Mouse (Mus musculus): Measurements from ENCODE around the gene Cep83.
"Not testable (repeated sequence)": the region's sequence is repeated elsewhere in the genome, so short reads cannot be mapped to it uniquely, and the experiment has no call there.

The Cep83 gene

GRCm38 (mm10) chr10:94688420-94689175, at the start of gene Cep83:
Cep83 (plus strand) TSS chr10:94688654.
- DNase-seq = peak; percentile 94

DNA sequence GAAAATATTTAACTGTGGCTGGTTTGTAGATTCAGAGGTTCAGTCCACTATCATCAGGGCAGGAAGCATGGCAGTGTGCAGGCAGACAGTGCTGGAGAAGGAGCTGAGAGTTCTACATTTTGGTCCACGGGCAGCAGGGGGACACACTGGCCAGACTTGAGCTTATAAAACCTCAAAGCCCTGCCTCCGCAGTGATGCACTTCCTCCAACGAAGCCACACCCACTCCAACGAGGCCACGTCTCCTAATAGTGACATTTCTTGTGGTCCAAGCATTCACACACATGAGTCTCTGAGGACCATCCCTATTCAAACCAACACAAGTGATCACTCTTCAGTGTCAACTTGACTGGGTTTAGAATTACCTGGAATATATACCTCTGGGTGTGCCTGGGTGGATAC, 49.2 kb upstream of the Cep83 start:
- DNase-seq = peak; percentile 27

DNA sequence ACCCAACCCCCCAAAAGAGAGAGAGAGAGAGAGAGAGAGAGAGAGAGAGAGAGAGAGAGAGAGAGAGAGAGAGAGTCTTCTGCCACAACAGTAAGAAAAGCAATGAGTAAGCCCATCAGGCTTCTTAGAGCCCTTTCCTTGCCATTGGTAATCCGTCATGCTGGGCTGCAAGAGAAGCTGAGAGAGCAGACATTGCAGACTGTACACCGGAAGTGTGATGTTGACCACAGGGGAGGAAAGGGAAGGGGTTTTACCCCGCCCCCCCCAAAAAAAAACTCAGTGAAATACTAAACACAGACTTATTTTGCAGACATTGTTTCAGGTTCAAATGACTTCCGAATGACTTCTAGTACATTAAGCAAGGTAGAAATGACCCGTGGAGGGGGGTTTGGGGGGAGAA, 48.4 kb upstream of the Cep83 start:
- no peak for DNase-seq

DNA sequence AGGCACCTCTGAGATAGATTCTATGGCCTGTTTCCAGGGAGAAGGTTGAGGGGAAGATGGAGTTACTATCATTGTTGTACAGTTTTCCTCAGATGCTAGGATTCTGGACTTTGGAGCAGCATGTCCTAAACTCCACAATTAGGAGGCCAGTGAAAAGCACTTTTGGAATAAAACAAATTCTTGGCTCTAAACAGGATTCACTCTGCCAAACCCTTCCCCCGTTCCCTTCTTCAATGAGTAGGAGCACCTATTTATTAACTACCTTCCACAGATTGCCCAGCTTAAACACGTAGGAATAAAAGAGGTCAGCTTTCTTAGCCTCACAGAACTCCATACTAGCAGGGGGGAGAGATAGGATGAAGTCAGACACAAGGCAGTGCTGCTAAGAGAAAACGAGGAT, 24.4 kb upstream of the Cep83 start:
- no peak for DNase-seq

DNA sequence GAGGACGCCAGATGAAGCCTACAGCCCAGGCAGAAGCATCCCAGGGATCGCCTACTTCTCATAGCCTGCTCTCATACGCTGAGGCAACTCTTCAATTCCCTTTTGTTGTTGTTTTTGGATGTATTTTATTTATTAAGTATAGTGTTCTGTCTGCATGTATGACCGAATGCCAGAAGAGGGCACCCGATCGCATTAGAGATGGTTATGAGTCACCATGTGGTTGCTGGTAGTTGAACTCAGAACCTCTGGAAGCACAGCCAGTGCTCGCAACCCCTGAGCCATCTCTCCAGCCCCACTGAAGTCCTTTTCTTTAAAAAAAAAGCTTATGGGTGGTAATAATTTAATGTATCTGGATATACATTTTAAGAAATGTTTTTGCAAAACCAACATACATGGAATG, 24.0 kb upstream of the Cep83 start:
- DNase-seq = peak; percentile 9

- no peak for DNase-seq
Observed at GRCm38 (mm10) chr10:94668147-94668546, 20.3 kb upstream of the Cep83 start.

DNA sequence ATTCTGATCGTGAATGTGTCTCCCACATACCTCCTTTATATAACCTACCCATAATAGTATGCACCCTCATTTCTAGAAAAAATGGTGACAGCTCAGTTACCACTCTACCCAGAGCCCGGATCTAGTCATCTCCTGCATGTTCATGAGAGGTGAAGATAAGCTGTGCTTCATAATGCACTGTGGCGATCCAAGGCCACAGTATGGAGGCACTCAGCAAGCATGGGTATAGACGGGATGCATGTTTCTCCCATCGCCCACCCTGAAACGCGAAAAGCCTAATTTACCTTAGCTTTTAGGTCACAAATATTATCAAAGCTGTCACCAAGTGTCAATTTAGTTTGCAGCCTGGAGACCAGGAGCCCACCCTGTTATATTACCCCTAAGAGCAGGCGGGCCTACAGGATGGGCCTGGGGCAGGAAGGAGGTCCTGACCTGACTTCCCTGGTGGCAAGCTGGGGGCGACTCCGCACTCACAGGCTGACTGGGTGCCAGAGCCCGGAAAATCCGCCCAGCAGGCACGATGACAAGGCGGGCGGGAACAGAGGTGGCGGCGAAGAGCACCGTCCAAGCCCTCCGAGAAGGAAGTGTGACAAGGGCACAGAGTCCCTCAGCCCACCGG, 544 bp upstream of the Cep83 start:
- no peak for DNase-seq

GRCm38 (mm10) chr10:94689176-94689510, 689 bp downstream of the Cep83 start:
- no peak for DNase-seq

DNA sequence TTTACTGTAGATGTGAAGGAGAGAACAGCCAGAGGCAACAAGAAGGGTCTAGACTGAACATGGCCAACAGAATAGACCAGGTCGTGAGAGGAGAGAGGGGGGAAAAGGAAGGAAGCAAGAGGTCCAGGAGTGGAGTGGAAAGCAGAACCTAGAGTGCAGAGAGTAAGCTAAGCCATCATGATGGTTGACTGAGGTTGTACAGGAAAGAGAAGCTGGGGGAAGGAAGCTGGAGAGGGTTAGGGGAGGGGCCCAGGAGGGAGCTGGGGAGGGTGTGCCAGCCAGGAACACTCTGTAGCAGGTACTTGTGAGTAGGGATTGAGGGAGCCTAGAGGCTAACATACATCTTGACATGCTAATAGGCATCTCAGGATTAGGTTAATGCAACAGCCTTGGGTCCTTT, 1.9 kb downstream of the Cep83 start:
- DNase-seq = peak; percentile 10

DNA sequence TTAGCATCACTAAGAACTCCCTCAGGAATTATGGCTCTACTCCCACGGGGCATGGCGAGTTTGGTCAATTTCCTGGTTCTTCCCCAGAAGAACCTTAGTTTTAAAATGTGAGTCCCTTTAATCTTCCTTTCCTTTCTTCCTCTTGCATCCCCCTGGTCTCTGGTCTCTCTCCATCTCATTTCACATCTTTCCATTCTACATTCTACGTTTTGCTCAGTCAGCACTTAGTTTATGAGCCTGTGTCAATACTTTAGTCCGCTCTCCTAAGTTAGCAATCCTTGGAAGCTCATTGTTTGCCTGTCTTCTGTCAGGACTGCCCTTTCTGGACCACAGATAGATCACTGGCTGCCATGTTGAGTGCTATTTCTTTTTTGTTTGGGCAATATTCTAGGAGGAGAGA, 3.7 kb downstream of the Cep83 start:
- no peak for DNase-seq

DNA sequence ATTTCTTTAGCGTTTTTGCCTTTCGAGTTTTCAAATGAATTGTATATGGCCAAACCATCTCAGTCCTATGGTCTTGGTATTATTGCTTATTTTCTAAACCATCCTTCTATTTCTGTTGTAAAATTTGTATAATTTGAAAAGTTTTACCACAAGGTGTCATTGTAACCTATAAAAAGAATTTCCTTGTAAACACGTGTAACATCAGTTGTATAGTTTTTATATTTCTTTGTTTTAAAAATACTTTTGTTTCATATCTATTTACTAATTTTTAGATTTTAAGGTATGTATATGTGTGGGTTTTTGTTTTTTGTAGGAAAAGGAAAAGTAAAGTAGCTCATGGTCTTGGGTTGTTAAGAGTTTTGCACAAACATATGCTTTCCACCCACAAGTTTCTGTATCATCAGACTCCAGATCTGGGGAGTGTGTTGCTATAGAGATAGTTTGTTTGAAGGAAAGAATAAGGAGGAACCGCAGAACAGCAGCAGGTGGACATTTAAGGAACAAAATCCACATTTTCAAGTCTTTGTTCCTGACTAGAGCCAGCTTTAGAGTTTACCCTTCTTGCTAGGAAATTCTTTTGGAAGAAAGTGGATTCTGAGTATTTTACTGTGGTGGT, 17.3 kb downstream of the Cep83 start:
- DNase-seq = no peak

DNA sequence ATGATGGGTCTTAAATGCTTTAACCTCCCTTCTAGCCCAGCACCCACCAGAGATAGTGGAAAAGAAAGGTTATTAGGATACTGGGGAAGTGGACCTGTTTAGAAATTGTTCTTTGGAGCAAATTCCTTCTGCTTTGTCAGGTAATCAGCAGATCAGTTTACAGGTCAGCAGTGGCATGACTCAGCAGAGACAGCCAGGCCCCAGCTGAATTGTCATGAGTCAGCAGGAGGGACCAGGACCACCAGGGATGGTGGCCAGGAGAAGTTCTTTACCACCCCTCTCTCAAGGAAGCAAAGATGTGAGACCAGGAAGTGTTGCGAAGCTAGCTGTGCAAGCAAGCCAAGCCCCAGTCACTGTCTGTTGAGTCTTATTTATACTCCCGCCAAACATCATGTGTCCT, 18.2 kb downstream of the Cep83 start:
- DNase-seq = no peak

GRCm38 (mm10) chr10:94709622-94710319, 21.3 kb downstream of the Cep83 start:
- DNase-seq = peak; percentile 15

DNA sequence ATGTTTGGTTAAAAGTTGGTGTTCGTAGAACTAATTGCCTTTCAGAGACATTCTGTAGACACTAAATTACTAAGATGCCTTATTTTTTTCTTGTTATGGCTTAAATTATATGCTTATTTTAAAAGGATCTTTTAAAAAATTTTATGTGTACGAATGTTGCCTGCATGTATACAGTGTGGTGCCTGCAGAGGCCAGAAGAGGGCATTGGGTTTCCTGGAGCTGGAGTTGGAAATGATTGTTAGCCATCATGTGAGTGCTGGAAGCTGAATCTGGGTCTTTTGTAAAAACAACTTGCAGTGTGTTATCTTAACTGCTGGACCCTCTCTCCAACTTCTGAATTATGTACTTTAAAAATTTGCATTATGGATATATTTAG, 21.9 kb downstream of the Cep83 start:
- DNase-seq = no peak

DNA sequence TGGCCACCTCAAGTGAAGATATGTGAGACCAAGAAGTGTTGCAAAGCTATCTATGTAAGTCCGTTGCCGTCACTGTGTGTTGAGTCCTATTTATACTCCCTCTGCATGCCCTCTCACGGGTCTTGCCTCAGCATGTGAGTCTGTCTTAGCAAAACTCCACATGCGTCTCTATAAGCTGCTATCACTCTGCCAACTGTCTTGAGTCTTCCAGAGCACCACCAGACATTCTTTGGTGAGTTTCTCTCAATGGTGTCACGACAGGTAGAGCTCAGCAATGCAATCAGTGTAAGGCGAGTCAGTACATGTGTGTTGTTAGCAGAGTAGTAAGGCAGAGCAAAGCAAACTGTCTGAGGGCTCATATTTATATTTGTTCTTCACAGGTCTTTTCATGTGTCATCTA, 31.8 kb downstream of the Cep83 start:
- no peak for DNase-seq

DNA sequence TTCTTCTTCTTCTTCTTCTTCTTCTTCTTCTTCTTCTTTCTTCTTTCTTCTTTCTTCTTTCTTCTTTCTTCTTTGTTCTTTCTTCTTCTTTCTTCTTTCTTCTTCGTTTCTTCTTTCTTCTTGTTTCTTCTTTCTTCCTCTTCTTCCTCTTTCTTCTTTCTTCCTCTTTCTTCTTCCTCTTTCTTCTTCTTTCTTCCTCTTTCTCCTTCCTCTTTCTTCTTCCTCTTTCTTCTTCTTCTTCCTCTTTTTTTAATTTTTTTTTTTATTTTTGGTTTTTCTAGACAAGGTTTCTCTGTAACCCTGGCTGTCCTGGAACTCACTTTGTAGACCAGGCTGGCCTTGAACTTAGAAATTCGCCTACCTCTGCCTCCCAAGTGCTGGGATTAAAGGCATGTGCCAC, 39.6 kb downstream of the Cep83 start:
- not testable (repeated sequence) for DNase-seq

DNA sequence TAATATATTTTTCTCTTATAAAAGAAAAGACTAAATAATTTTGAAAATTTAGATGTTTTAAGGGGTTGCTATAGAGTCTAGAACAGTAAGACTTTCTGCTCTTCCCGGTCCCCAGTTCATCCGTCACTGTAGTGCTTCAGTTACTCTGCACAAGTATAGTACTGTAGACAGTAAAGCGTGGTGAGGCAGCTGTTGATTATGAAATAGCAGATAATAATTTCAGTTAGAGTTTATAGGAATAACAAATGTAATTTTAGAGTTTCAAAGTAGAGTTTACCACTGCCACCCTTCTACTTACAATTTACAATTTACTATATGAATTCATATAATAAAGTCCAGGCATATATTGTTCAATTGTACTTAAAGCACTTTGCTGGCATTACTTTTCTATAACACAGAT, 42.0 kb downstream of the Cep83 start:
- DNase-seq = no peak

DNA sequence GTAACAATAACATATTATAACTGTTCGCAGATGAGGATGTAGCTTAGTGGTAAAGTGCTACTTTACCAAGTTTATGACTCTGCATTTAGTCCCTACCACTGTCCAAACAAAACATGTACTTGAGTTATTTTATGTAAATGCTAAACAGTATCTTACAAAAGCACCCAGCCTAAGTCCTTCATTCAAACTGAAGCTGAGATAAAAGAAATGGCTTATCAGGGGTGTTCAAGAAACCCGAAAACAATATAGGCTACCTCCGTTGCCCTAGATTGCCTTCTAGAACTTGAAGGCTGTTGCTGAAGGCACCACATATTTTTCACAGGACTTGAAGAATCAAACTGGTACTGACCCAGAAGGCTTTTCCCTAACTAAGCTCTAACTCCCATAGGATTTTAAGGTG, 46.4 kb downstream of the Cep83 start:
- no peak for DNase-seq

- DNase-seq = no peak
Observed at GRCm38 (mm10) chr10:94740221-94740620, 51.8 kb downstream of the Cep83 start.

DNA sequence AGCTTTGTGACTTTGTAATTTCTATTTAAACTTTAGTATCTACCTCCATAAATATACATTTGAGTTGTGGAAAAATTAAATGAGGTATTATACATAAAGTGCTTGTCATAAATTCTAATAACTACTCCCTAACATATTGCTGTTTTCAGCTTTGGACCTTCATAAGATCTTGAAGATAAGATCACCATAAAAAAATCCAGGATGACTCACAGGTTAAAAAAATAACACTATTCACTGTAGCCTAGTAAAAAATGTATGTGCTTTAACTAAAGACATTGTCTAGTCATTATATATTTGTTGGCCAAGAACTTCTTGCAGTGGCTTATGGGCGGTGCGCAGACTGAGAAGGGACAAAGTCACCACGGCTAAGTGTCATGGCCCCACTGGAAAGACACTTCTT, 53.0 kb downstream of the Cep83 start:
- DNase-seq = no peak

DNA sequence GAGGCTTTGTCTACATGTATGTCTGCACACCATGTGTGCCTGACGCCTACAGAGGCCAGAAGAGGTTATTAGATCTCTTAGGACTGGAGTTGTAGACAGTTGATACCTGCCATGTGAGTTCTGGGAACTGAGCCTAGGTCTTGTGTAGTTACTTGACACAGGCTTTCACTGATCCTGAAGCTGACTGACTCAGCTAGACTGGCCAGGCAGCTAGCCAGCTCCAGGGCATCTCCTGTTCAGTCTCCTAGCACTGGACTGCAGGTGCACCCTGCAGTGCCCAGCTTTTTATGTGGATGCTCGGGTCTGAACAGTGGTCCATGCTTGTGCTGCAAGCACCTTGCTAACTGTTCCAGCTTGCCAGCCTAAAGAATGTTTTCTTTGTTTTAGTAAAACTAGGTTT, 58.6 kb downstream of the Cep83 start:
- DNase-seq = no peak

DNA sequence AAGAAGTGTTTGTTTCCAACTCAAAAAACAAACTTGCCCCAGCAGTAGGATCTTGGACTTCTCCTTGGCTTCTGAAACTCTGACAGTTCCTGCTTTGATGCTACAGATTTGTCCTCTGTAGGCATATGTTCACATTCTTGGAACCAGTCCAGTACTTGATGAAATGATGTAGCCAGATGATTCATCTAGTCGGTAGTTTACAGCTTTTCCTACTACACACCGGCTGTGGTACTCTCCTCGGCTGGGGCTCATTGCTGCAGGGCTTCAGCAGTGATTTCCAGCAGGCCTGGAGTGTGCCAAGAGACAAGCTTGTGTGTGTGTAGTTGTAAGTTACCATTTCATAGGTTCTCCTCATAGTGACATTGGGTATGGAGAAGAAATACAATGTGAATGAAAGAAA, 83.0 kb downstream of the Cep83 start:
- DNase-seq = no peak

DNA sequence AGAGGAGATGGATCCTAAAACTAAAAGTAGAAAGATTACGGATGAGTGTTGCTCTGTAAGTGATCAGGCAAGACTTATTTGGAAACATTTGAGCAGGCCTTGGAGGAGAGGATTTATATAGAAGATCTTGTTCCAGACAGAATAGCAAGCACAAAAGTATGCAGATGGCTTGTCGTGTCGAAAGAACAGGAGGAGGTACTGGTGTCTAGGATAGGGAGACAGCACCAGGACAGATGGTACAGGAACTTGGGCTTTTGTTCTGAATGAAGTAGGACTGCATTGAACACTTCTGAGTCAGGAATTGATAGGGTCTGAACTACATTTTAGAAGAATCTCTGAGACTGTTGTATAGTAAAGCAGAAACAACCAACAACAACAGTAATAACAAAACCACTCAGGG, 89.1 kb downstream of the Cep83 start:
- DNase-seq = no peak

DNA sequence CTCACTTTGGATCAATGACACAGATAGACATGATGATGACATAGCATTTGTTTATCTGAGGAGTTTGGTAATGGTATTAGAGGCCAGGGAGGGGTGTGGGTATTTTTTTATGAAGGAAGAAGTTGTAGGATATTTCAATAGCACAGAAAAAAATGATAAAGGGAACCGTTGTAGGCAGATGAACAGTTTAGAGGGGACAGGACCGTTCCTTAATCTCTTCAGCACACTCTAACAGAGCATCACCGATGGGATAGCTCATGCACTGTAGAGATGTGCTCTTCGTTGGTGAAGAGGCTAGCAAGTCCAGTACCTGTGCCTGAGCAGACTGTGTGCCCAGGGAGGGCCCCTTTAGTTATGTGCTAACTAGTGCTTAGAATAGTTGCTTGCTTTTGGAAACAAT, 90.9 kb downstream of the Cep83 start:
- DNase-seq = no peak

All from lung, postnatal 36 days (tissue).